Mouse (Mus musculus) testis, adult 2 months (tissue): Measurements from ENCODE around the gene Arfgef2.

Experiments used
- CTCF ChIP-seq: fragments of 200-500 bp; IDR thresholded peaks from 2 replicates; pipeline ENCODE4 v1.5.1; 2012; ENCODE audit warnings: low read depth, mild to moderate bottlenecking, inconsistent platforms, low read length, moderate library complexity; ENCODE audit not compliant: control insufficient read depth, insufficient read depth, insufficient replicate concordance
- POLR2A ChIP-seq: fragments of 200-500 bp; IDR thresholded peaks from 2 replicates; pipeline ENCODE4 v1.6.1; 2012; ENCODE audit warnings: low read depth, mild to moderate bottlenecking, inconsistent platforms, low read length, moderate library complexity; ENCODE audit not compliant: control insufficient read depth

DNA sequence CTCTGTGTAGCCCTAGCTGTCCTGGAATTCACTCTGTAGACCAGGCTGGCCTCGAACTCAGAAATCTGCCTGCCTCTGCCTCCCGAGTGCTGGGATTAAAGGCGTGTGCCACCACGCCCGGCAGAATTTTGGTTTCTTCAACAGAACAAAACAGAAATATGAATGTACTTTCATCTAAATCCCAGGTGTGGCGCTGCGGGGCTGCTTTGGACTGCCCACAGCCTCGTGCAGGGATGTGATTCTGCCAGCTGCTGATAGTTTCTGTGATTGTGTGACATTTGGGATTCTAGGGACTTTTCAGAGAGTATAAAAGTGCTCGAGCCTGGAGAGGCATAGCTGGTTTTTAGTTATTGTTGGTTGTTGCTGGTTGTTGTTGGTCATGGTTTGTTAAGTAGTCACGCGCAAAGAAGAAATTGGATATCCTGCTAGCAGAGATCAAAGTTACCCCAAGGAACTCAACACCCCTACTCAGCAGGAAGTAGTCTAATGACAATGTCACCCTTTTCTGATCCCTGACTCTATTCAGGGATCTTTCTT lies 30.0 kb upstream of the Arfgef2 start:
- TF ChIP-seq POLR2A (no peak), CTCF (no peak)
